Mouse (Mus musculus) CH12.LX (cell line): Measurements from ENCODE around the gene Zfp273. TPM values are rescaled to one million over a fixed set of nuclear protein-coding genes. Genes with fewer than 3 reads are reported as not detected.

ENCODE experiments used
- DNase-seq: peaks from one replicate; pipeline ENCODE4 v3.0.0-alpha.2; 2013; ENCODE audit errors: extremely low read depth
- H3K27ac ChIP-seq: 2 replicates; pipeline ENCODE4 v1.5.1; 2012; ENCODE audit warnings: low read depth, mild to moderate bottlenecking, control low read depth, moderate library complexity; ENCODE audit not compliant: insufficient read depth
- H3K27me3 ChIP-seq: replicated peaks from 2 replicates; pipeline ENCODE3; 2012; ENCODE audit warnings: inconsistent platforms
- H3K36me3 ChIP-seq, 2 experiments: replicated peaks in 1 of 2; 2 replicates each; pipeline versions ENCODE3 to v1.6.1; 2012; ENCODE audit warnings: inconsistent platforms in 1 of 2, low read length in 1 of 2, mild to moderate bottlenecking in 1 of 2, mixed read lengths in 1 of 2, moderate library complexity in 1 of 2; ENCODE audit not compliant: control insufficient read depth in 1 of 2, insufficient read depth in 1 of 2
- H3K4me1 ChIP-seq, 2 experiments: 2 replicates each; pipeline ENCODE4 v1.6.1; 2012; ENCODE audit warnings: inconsistent platforms in 1 of 2, moderate library complexity in 1 of 2; ENCODE audit not compliant: insufficient read depth in 2 of 2, control insufficient read depth in 1 of 2
- H3K4me2 ChIP-seq: 2 replicates; pipeline ENCODE4 v1.6.1; 2012; ENCODE audit warnings: low read depth, mild to moderate bottlenecking, control low read depth; ENCODE audit not compliant: poor library complexity, insufficient read depth, severe bottlenecking
- H3K4me3 ChIP-seq, 3 experiments: fragments of 150-350 bp in 1 of 3; sonication (generic) in 1 of 3; replicated peaks in 1 of 3; 2 replicates each; pipeline versions ENCODE3 to v1.5.1; 2011 to 2012; ENCODE audit warnings: low read depth in 2 of 3, low read length in 2 of 3, mild to moderate bottlenecking in 2 of 3, moderate library complexity in 2 of 3, control low read depth in 1 of 3, improper control_type of control experiment in 1 of 3, inconsistent platforms in 1 of 3, mixed read lengths in 1 of 3; ENCODE audit not compliant: poor library complexity in 1 of 3
- H3K79me2 ChIP-seq: replicated peaks from 2 replicates; pipeline ENCODE4 v1.6.1; 2012; ENCODE audit warnings: mild to moderate bottlenecking, moderate library complexity; ENCODE audit not compliant: control insufficient read depth, poor library complexity, insufficient read depth, severe bottlenecking; ENCODE audit errors: extremely low read depth
- H3K9ac ChIP-seq: 2 replicates; pipeline ENCODE4 v1.6.1; 2012; ENCODE audit warnings: low read depth, mild to moderate bottlenecking, control low read depth, moderate library complexity; ENCODE audit not compliant: insufficient read depth
- H3K9me3 ChIP-seq: replicated peaks from 2 replicates; pipeline ENCODE3; 2012; ENCODE audit warnings: low read length, inconsistent platforms, mixed read lengths
- BHLHE40 ChIP-seq: IDR thresholded peaks from 2 replicates; pipeline ENCODE4 v1.6.1; 2011; ENCODE audit warnings: mild to moderate bottlenecking, low read depth, low read length, improper control_type of control experiment
- CHD1 ChIP-seq: IDR thresholded peaks from 2 replicates; pipeline ENCODE4 v1.6.1; 2012; ENCODE audit warnings: low read depth, low read length, improper control_type of control experiment, inconsistent platforms
- CHD2 ChIP-seq: IDR thresholded peaks from 2 replicates; pipeline ENCODE4 v1.6.1; 2011; ENCODE audit warnings: low read length, improper control_type of control experiment
- CTCF ChIP-seq, 2 experiments: IDR thresholded peaks in 1 of 2; conservative IDR thresholded peaks in 1 of 2; 2 replicates each; pipeline ENCODE4 v1.5.1; 2011 to 2012; ENCODE audit warnings: low read depth in 2 of 2, low read length in 2 of 2, improper control_type of control experiment in 1 of 2, inconsistent platforms in 1 of 2, mild to moderate bottlenecking in 1 of 2, moderate library complexity in 1 of 2
- E2F4 ChIP-seq: IDR thresholded peaks from 2 replicates; pipeline ENCODE4 v1.6.1; 2011; ENCODE audit warnings: low read depth, low read length, improper control_type of control experiment; ENCODE audit not compliant: insufficient replicate concordance
- ELF1 ChIP-seq: IDR thresholded peaks from 2 replicates; pipeline ENCODE4 v1.6.1; 2014; ENCODE audit warnings: low read depth, mild to moderate bottlenecking, inconsistent platforms, low read length, improper control_type of control experiment
- EP300 ChIP-seq: IDR thresholded peaks from 2 replicates; pipeline ENCODE4 v1.6.1; 2011; ENCODE audit warnings: low read length, improper control_type of control experiment
- ETS1 ChIP-seq: conservative IDR thresholded peaks from 2 replicates; pipeline ENCODE4 v1.6.1; 2012; ENCODE audit warnings: low read depth, mild to moderate bottlenecking, inconsistent platforms, low read length, improper control_type of control experiment, moderate library complexity
- GABPA ChIP-seq: IDR thresholded peaks from 2 replicates; pipeline ENCODE4 v1.6.1; 2012; ENCODE audit warnings: low read depth, low read length, improper control_type of control experiment, inconsistent platforms; ENCODE audit not compliant: insufficient replicate concordance
- HCFC1 ChIP-seq: IDR thresholded peaks from 2 replicates; pipeline ENCODE4 v1.6.1; 2012; ENCODE audit warnings: low read depth, mild to moderate bottlenecking, inconsistent platforms, low read length, improper control_type of control experiment
- IRF4 ChIP-seq: IDR thresholded peaks from 2 replicates; pipeline ENCODE4 v1.6.1; 2014; ENCODE audit warnings: low read depth, mild to moderate bottlenecking, inconsistent platforms, low read length, improper control_type of control experiment
- JUN ChIP-seq: IDR thresholded peaks from 2 replicates; pipeline ENCODE4 v1.6.1; 2011; ENCODE audit warnings: low read depth, mild to moderate bottlenecking, low read length, improper control_type of control experiment, moderate library complexity; ENCODE audit not compliant: insufficient read depth
- JUND ChIP-seq: conservative IDR thresholded peaks from 2 replicates; pipeline ENCODE4 v1.6.1; 2011; ENCODE audit warnings: low read depth, low read length, improper control_type of control experiment
- KAT2A ChIP-seq: IDR thresholded peaks from 2 replicates; pipeline ENCODE4 v1.6.1; 2012; ENCODE audit warnings: low read length, improper control_type of control experiment, inconsistent platforms; ENCODE audit not compliant: insufficient replicate concordance
- MAFK ChIP-seq: IDR thresholded peaks from 2 replicates; pipeline ENCODE4 v1.6.1; 2011; ENCODE audit warnings: low read length, improper control_type of control experiment; ENCODE audit not compliant: insufficient replicate concordance
- MAX ChIP-seq: IDR thresholded peaks from 2 replicates; pipeline ENCODE4 v1.6.1; 2011; ENCODE audit warnings: low read length, improper control_type of control experiment
- MAZ ChIP-seq: IDR thresholded peaks from 2 replicates; pipeline ENCODE4 v1.6.1; 2012; ENCODE audit warnings: low read depth, mild to moderate bottlenecking, inconsistent platforms, low read length, improper control_type of control experiment, moderate library complexity
- MEF2A ChIP-seq: IDR thresholded peaks from 2 replicates; pipeline ENCODE4 v1.6.1; 2014; ENCODE audit warnings: low read depth, mild to moderate bottlenecking, inconsistent platforms, low read length, improper control_type of control experiment, borderline replicate concordance
- MXI1 ChIP-seq: IDR thresholded peaks from 2 replicates; pipeline ENCODE4 v1.6.1; 2011; ENCODE audit warnings: mild to moderate bottlenecking, low read depth, low read length, improper control_type of control experiment
- MYC ChIP-seq: IDR thresholded peaks from 2 replicates; pipeline ENCODE4 v1.6.1; 2011; ENCODE audit warnings: low read depth, mild to moderate bottlenecking, improper control_type of control experiment, low read length
- NELFE ChIP-seq: IDR thresholded peaks from 2 replicates; pipeline ENCODE4 v1.6.1; 2011; ENCODE audit warnings: low read depth, low read length, improper control_type of control experiment
- NRF1 ChIP-seq: IDR thresholded peaks from 2 replicates; pipeline ENCODE4 v1.6.1; 2014; ENCODE audit warnings: low read depth, mild to moderate bottlenecking, inconsistent platforms, low read length, improper control_type of control experiment, moderate library complexity
- PAX5 ChIP-seq: IDR thresholded peaks from 2 replicates; pipeline ENCODE4 v1.6.1; 2012; ENCODE audit warnings: low read length, inconsistent platforms, mixed read lengths
- POLR2A ChIP-seq: IDR thresholded peaks from 2 replicates; pipeline ENCODE4 v1.6.1; 2011; ENCODE audit warnings: low read depth, mild to moderate bottlenecking, improper control_type of control experiment, low read length
- POLR2AphosphoS2 ChIP-seq: IDR thresholded peaks from 2 replicates; pipeline ENCODE4 v1.6.1; 2011; ENCODE audit warnings: low read depth, low read length, improper control_type of control experiment
- RAD21 ChIP-seq: IDR thresholded peaks from 2 replicates; pipeline ENCODE4 v1.6.1; 2011; ENCODE audit warnings: low read depth, mild to moderate bottlenecking, low read length, improper control_type of control experiment, moderate library complexity
- RCOR1 ChIP-seq: conservative IDR thresholded peaks from 2 replicates; pipeline ENCODE4 v1.6.1; 2012; ENCODE audit warnings: low read depth, mild to moderate bottlenecking, inconsistent platforms, low read length, improper control_type of control experiment
- SIN3A ChIP-seq: IDR thresholded peaks from 2 replicates; pipeline ENCODE4 v1.6.1; 2012; ENCODE audit warnings: low read length, improper control_type of control experiment, inconsistent platforms
- SMC3 ChIP-seq: IDR thresholded peaks from 2 replicates; pipeline ENCODE4 v1.6.1; 2011; ENCODE audit warnings: low read depth, low read length, improper control_type of control experiment
- TBP ChIP-seq: conservative IDR thresholded peaks from 2 replicates; pipeline ENCODE4 v1.6.1; 2011; ENCODE audit warnings: low read depth, low read length, improper control_type of control experiment
- TCF12 ChIP-seq: IDR thresholded peaks from 2 replicates; pipeline ENCODE4 v1.6.1; 2014; ENCODE audit warnings: low read depth, mild to moderate bottlenecking, inconsistent platforms, low read length, improper control_type of control experiment
- UBTF ChIP-seq: IDR thresholded peaks from 2 replicates; pipeline ENCODE4 v1.6.1; 2012; ENCODE audit warnings: low read depth, mild to moderate bottlenecking, inconsistent platforms, low read length, improper control_type of control experiment, moderate library complexity
- USF1 ChIP-seq: IDR thresholded peaks from 2 replicates; pipeline ENCODE4 v1.6.1; 2014; ENCODE audit warnings: low read depth, mild to moderate bottlenecking, inconsistent platforms, low read length, improper control_type of control experiment
- USF2 ChIP-seq: conservative IDR thresholded peaks from 2 replicates; pipeline ENCODE4 v1.6.1; 2011; ENCODE audit warnings: low read depth, low read length, improper control_type of control experiment
- ZKSCAN1 ChIP-seq: IDR thresholded peaks from 2 replicates; pipeline ENCODE4 v1.6.1; 2012; ENCODE audit warnings: low read depth, inconsistent platforms, low read length, improper control_type of control experiment, borderline replicate concordance
- ZMIZ1 ChIP-seq: IDR thresholded peaks from 2 replicates; pipeline ENCODE4 v1.6.1; 2012; ENCODE audit warnings: low read depth, mild to moderate bottlenecking, inconsistent platforms, low read length, improper control_type of control experiment
- ZNF384 ChIP-seq: IDR thresholded peaks from 2 replicates; pipeline ENCODE4 v1.6.1; 2012; ENCODE audit warnings: low read depth, low read length, improper control_type of control experiment, inconsistent platforms
- dilution Hi-C: fragments of 300-500 bp; cut with MboI; formaldehyde crosslinking; loops from 2 replicates; pipeline ENCODE4 v1.14.3; 2020; ENCODE audit warnings: low sequenced_read_pairs; ENCODE audit not compliant: extremely low pct_unique_long_range_greater_than_20kb, extremely low pct_ligation_motif_present
- in situ Hi-C: fragments of 300-500 bp; cut with MboI; formaldehyde crosslinking; loops from 3 replicates; pipeline ENCODE4 v1.14.3; 2019; ENCODE audit warnings: low sequenced_read_pairs, low pct_ligation_motif_present, low pct_unique_long_range_greater_than_20kb, mixed read lengths
- polyA plus RNA-seq: library from polyadenylated mRNA; unstranded; fragments of >175 nt; gene quantifications from 2 replicates; pipeline ENCODE4 v1.2.1, GENCODE M21; 2012; ENCODE audit warnings: low read depth; ENCODE audit not compliant: insufficient read length
- total RNA-seq, 2 experiments: library from RNA; depleted of rRNA; stranded (reverse); fragments of 300-350 nt in 1 of 2; fragments of >200 nt in 1 of 2; gene quantifications; 2 replicates each; pipeline ENCODE4 v1.2.3; 2012 to 2014

Gene Zfp273
- 2.0 and 2.4 TPM in 2 replicates for total RNA-seq (2012; rRNA removed)
- 4.1 and 4.5 TPM in 2 replicates for total RNA-seq (2014; rRNA removed)
- 1.9 and 2.0 TPM in 2 replicates for polyA plus RNA-seq

DNA sequence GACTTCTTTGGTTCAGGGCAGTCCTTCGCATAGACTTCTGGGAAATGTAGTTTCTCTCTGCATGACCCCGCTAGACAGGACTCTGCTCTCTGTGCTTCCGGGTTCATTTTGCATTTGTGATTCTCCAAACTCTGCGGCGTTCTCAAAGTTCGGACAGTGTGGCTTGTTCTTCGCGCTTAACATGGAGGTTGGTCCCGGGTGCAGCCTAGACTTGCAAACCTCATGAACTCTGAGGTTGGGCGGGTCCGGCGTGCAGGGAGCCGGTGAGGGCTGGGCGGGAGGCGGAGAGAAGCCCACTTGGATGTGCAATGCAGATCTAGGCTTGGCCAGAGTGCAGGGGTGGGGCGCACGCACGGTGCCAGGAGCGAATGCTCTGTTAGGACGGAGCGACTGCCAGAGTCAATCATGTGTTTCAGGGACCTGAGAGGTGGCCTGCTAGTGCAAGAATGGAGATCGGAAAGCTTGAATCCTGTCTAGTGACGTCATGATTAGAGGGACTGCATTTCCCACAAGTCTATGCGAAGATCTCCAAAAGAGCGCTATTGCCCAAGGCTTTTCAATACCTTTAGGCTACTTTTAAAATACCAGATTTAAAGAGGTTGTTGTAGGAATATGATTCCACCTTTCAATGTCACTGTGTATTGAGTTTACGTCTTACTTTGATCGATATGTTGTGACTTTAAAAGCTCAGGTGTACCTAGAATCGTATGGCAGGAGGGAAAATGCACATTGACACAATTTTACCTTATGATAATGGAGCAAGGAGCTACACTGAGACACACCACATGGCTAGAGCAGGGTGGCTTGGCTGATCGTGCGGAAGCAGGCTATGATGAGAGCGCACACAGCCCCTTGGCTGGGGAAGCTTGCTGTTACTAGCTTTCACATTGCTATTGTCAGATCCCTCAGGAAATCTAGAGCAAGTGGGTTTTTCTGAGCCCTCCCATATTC lies at the start of gene Zfp273:
Gene Zfp273 (plus strand): TSS at position 31 of the 951 bp plus-strand sequence.
- H3K79me2 ChIP-seq = no peaks in the 10 kb centered on the region
- H3K4me3 ChIP-seq = peak within 1 kb of the TSS; percentile 65 to 99 (median 94)
- H3K36me3 ChIP-seq = no peaks in the 10 kb centered on the region
- peak; percentile 87 for DNase-seq
- peak within 1 kb of the TSS; percentile 89 for H3K27ac ChIP-seq
- H3K4me2 ChIP-seq = peak within 1 kb of the TSS; percentile 37
- H3K4me1 ChIP-seq = peaks cover 0 to 6% of the 10 kb centered on the region in 2 experiments; a peak in 1 of 4 replicates
- H3K27me3 ChIP-seq = no peaks in the 10 kb centered on the region
- no peaks in the 10 kb centered on the region for H3K9me3 ChIP-seq
- dilution Hi-C loops (no loop called here), in situ Hi-C loops (no loop called here)
- H3K9ac ChIP-seq = peak within 1 kb of the TSS; percentile 76
- TF ChIP-seq NELFE (peak; percentile 47; the same call in 1 of the 2 replicates), MAFK (no peak), EP300 (no peak), SMC3 (no peak), KAT2A (peak; percentile 84; the same call in 1 of the 2 replicates), PAX5 (no peak), RAD21 (no peak), MXI1 (no peak), CHD1 (peak; percentile 44; the same call in 1 of the 2 replicates), CTCF (conservative IDR thresholded peaks at IDR 0.05 in 1 of 2, IDR thresholded peaks at IDR 0.05 in 1 of 2; ENCODE audit: low read depth in 2 of 2, low read length in 2 of 2) (no peak), ELF1 (peak; percentile 94), RCOR1 (no peak), MYC (peak; percentile 69), GABPA (no peak; the same call in 1 of the 2 replicates), USF1 (no peak), ZKSCAN1 (no peak), BHLHE40 (no peak), POLR2A (peak; percentile 41; the same call in 1 of the 2 replicates), HCFC1 (peak; percentile 91), MEF2A (0 out of 2 replicates have a peak, but pooled peaks have one; percentile 11), MAZ (no peak), IRF4 (no peak; the same call in 1 of the 2 replicates), CHD2 (peak; percentile 76), USF2 (no peak), NRF1 (0 out of 2 replicates have a peak, but pooled peaks have one; percentile 18), UBTF (no peak), JUN (0 out of 2 replicates have a peak, but pooled peaks have one; percentile 38), ETS1 (0 out of 2 replicates have a peak, but pooled peaks have one; percentile 31), E2F4 (0 out of 2 replicates have a peak, but pooled peaks have one; percentile 23), POLR2AphosphoS2 (no peak), TBP (peak; percentile 46; the same call in 1 of the 2 replicates), TCF12 (peak; percentile 31), MAX (peak; percentile 62; the same call in 1 of the 2 replicates), JUND (peak; percentile 73), SIN3A (peak; percentile 55), ZMIZ1 (peak; percentile 68), ZNF384 (no peak)
